8 mouse cellular contexts compared by ENCODE assay signal in the genomic region with DNA sequence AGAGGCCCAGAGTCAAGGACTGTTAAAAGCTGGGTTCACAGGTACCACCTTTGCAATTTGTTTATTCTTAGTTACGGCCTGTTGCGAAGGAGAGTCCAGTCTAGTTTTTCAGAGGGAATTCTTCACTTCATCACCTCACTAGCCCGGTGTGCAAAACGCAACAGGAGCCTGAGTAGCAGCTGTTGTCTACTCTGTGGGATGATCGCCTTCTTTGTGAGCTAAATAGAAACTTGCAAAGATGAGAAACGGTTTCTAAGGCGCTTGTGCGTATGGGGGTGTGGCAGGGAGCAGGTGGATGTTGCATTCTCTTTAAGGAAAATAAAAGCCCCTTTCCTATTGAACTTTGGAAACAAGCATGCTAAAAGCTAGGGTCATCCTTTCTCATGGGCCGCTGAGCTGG. TPM values are rescaled to one million over a fixed set of nuclear protein-coding genes. Genes with fewer than 3 reads are reported as not detected.
DNase-seq lines count a peak whose midpoint lies in the region; ATAC-seq and TF ChIP-seq lines count a peak whose summit lies in the region.

No protein-coding gene starts in this region.

- no peak for DNase-seq in heart, postnatal 0 days (ENCODE audit: low spot score)
- DNase-seq in heart, postnatal 14 days: no peak
- DNase-seq in embryo, embryonic 10.5 days (ENCODE audit: low spot score): peak; percentile 13
- no peak for DNase-seq in hindbrain, embryonic 11.5 days (ENCODE audit: low spot score)
- DNase-seq in spleen, postnatal 14 days (ENCODE audit: low spot score in 2 of 2): no peak
- DNase-seq in adrenal gland, adult (ENCODE audit: inconsistent age in 2 of 2, low spot score in 1 of 2): no peak
- no peak for DNase-seq in frontal cortex, adult 2 months (ENCODE audit: extremely low spot score in 1 of 2, low spot score in 1 of 2)

- no peak for TF ChIP-seq EP300 in heart, postnatal 0 days (IDR thresholded peaks at IDR 0.05; ENCODE audit: low read depth)

- WGBS in heart, postnatal 0 days: 62% methylated on average over 9 of the region's 9 CpGs
- WGBS in hindbrain, embryonic 11.5 days: 46% methylated on average over 9 of the region's 9 CpGs
- 36% methylated on average over 9 of the region's 9 CpGs for WGBS in midbrain, embryonic 16.5 days

- intact Hi-C loops in heart, postnatal 14 days (cut with DNase I): no loop called here

- 0 out of 2 replicates have a peak, but pooled peaks cover 4% of the 10 kb centered on the region for H3K9me3 ChIP-seq in heart, postnatal 0 days (replicated peaks; ENCODE audit: control insufficient read depth, low read length)
- no peaks in the 10 kb centered on the region for H3K9me3 ChIP-seq in hindbrain, embryonic 11.5 days (ENCODE audit: control insufficient read depth, low read length)
- no peaks in the 10 kb centered on the region; the same call in 1 of the 2 replicates for H3K9me3 ChIP-seq in midbrain, embryonic 16.5 days (replicated peaks; ENCODE audit: control insufficient read depth, low read length, poor library complexity, severe bottlenecking)

- H3K4me1 ChIP-seq in heart, postnatal 0 days (ENCODE audit: control insufficient read depth, insufficient read depth): peaks cover 4% of the 10 kb centered on the region; the same call in 1 of the 2 replicates
- peaks cover 3% of the 10 kb centered on the region for H3K4me1 ChIP-seq in hindbrain, embryonic 11.5 days (replicated peaks; ENCODE audit: control insufficient read depth, insufficient read depth, low read length)
- peaks cover 17% of the 10 kb centered on the region for H3K4me1 ChIP-seq in midbrain, embryonic 16.5 days (ENCODE audit: control insufficient read depth, insufficient read depth, low read length)

- TF ChIP-seq CTCF in heart, postnatal 0 days (IDR thresholded peaks at IDR 0.05; ENCODE audit: low read depth): no peak

- H3K9ac ChIP-seq in heart, postnatal 0 days (replicated peaks; ENCODE audit: low read depth, low read length): no peak overlapping the region
- H3K9ac ChIP-seq in hindbrain, embryonic 11.5 days (ENCODE audit: low read depth, low read length): no peak overlapping the region
- no peak overlapping the region for H3K9ac ChIP-seq in midbrain, embryonic 16.5 days (ENCODE audit: low read depth, low read length)

- H3K27ac ChIP-seq in heart, postnatal 0 days (ENCODE audit: low read depth): no peak overlapping the region
- no peak overlapping the region for H3K27ac ChIP-seq in hindbrain, embryonic 11.5 days (ENCODE audit: low read depth, low read length)
- H3K27ac ChIP-seq in midbrain, embryonic 16.5 days (ENCODE audit: low read length): no peak overlapping the region

- no peak overlapping the region for H3K4me3 ChIP-seq in heart, postnatal 0 days (ENCODE audit: low read depth, low read length)
- 0 out of 2 replicates have a peak overlapping the region, but pooled peaks have one; percentile 54 for H3K4me3 ChIP-seq in hindbrain, embryonic 11.5 days (ENCODE audit: low read depth, low read length)
- H3K4me3 ChIP-seq in midbrain, embryonic 16.5 days (ENCODE audit: low read depth, low read length): peak overlapping the region; percentile 72

- no peaks in the 10 kb centered on the region for H3K36me3 ChIP-seq in heart, postnatal 0 days (replicated peaks; ENCODE audit: control insufficient read depth, insufficient read depth, low read length)
- no peaks in the 10 kb centered on the region for H3K36me3 ChIP-seq in hindbrain, embryonic 11.5 days (ENCODE audit: control insufficient read depth, insufficient read depth, low read length)
- no peaks in the 10 kb centered on the region for H3K36me3 ChIP-seq in midbrain, embryonic 16.5 days (ENCODE audit: control insufficient read depth, insufficient read depth, low read length)

- peak overlapping the region; percentile 98; the same call in 1 of the 2 replicates for H3K4me2 ChIP-seq in heart, postnatal 0 days (ENCODE audit: low read depth, low read length)
- H3K4me2 ChIP-seq in hindbrain, embryonic 11.5 days (replicated peaks; ENCODE audit: low read depth, low read length): peak overlapping the region; percentile 96; the same call in 1 of the 2 replicates
- peak overlapping the region; percentile 96 for H3K4me2 ChIP-seq in midbrain, embryonic 16.5 days (ENCODE audit: low read length)

- no peak for ATAC-seq in heart, postnatal 0 days (ENCODE audit: insufficient read depth, low read depth)
- no peak for ATAC-seq in hindbrain, embryonic 11.5 days (ENCODE audit: low FRiP score)
- no peak for ATAC-seq in midbrain, embryonic 16.5 days

- peaks cover 39% of the 10 kb centered on the region for H3K27me3 ChIP-seq in heart, postnatal 0 days (ENCODE audit: control insufficient read depth, insufficient read depth, low read length)
- H3K27me3 ChIP-seq in hindbrain, embryonic 11.5 days (ENCODE audit: control insufficient read depth, insufficient read depth, low read length): peaks cover 10% of the 10 kb centered on the region
- peaks cover 3% of the 10 kb centered on the region; the same call in 1 of the 2 replicates for H3K27me3 ChIP-seq in midbrain, embryonic 16.5 days (ENCODE audit: control insufficient read depth, insufficient read depth, low read depth, low read length)

RNA-seq across cellular contexts. Expression of a gene that starts 1.2 kb away (rescaled TPM):
- total RNA-seq in heart, postnatal 0 days (2014; rRNA removed; ENCODE audit: low replicate concordance): not detected in 2 replicates
- polyA plus RNA-seq in heart, postnatal 0 days (2015; fragmentation: Nextera tagmentation; extraction: Ambion mirVana): 0.11 and 0.27 TPM in 2 replicates
- total RNA-seq in heart, postnatal 14 days (2021): under 1 TPM; 0.44 to 0.55 TPM
- polyA plus RNA-seq in hindbrain, embryonic 11.5 days (2014; fragmentation: Nextera tagmentation; extraction: Ambion mirVana): 1.5 and 1.6 TPM in 2 replicates
- 1.7 and 2.8 TPM in 2 replicates for polyA plus RNA-seq in midbrain, embryonic 16.5 days (2015; fragmentation: Nextera tagmentation; extraction: Ambion mirVana)
- polyA plus RNA-seq in frontal cortex, adult 2 months (2012; rRNA removed): 6.7 and 7.5 TPM in 2 replicates
